Mouse (Mus musculus) MEL (cell line): Measurements from ENCODE around the gene Eef2. TPM values are rescaled to one million over a fixed set of nuclear protein-coding genes. Genes with fewer than 3 reads are reported as not detected.
"Not testable (repeated sequence)": the region's sequence is repeated elsewhere in the genome, so short reads cannot be mapped to it uniquely, and the experiment has no call there.

ENCODE experiments used
- DNase-seq: peaks from one replicate; pipeline ENCODE4 v3.0.0; 2011; ENCODE audit warnings: low read depth, low spot score
- H3K27ac ChIP-seq: 2 replicates; pipeline ENCODE4 v1.5.1; 2012; ENCODE audit warnings: low read depth, mild to moderate bottlenecking, control low read depth, low read length, moderate library complexity; ENCODE audit not compliant: control insufficient read depth
- H3K27me3 ChIP-seq, 2 experiments: fragments of 150-350 bp in 1 of 2; sonication (generic) in 1 of 2; 2 replicates each; pipeline ENCODE4 v1.6.1; 2012; ENCODE audit warnings: low read length in 2 of 2, mild to moderate bottlenecking in 2 of 2, improper control_type of control experiment in 1 of 2, moderate library complexity in 1 of 2; ENCODE audit not compliant: insufficient read depth in 2 of 2, control insufficient read depth in 1 of 2
- H3K36me3 ChIP-seq, 2 experiments: 2 replicates each; pipeline ENCODE4 v1.6.1; 2012 to 2014; ENCODE audit warnings: low read length in 2 of 2, improper control_type of control experiment in 1 of 2, inconsistent platforms in 1 of 2, mild to moderate bottlenecking in 1 of 2; ENCODE audit not compliant: insufficient read depth in 2 of 2, control insufficient read depth in 1 of 2
- H3K4me1 ChIP-seq, 2 experiments: fragments of 150-350 bp in 1 of 2; sonication (generic) in 1 of 2; 2 replicates each; pipeline ENCODE4 v1.6.1; 2012; ENCODE audit warnings: low read length in 2 of 2, improper control_type of control experiment in 1 of 2, mild to moderate bottlenecking in 1 of 2; ENCODE audit not compliant: insufficient read depth in 2 of 2, control insufficient read depth in 1 of 2
- H3K4me3 ChIP-seq, 2 experiments: fragments of 150-350 bp in 1 of 2; sonication (generic) in 1 of 2; 2 replicates each; pipeline ENCODE4 v1.5.1; 2012; ENCODE audit warnings: low read depth in 2 of 2, low read length in 2 of 2, mild to moderate bottlenecking in 2 of 2, moderate library complexity in 2 of 2, control low read depth in 1 of 2, improper control_type of control experiment in 1 of 2; ENCODE audit not compliant: control insufficient read depth in 1 of 2, insufficient read depth in 1 of 2
- H3K79me2 ChIP-seq: 2 replicates; pipeline ENCODE4 v1.6.1; 2012; ENCODE audit warnings: mild to moderate bottlenecking, low read length, moderate library complexity; ENCODE audit not compliant: control insufficient read depth, poor library complexity, insufficient read depth
- H3K9ac ChIP-seq: 2 replicates; pipeline ENCODE4 v1.6.1; 2012; ENCODE audit warnings: low read depth, mild to moderate bottlenecking, control low read depth, low read length, moderate library complexity; ENCODE audit not compliant: control insufficient read depth, poor library complexity, severe bottlenecking
- H3K9me3 ChIP-seq: fragments of 150-350 bp; sonication (generic); replicated peaks from 2 replicates; pipeline ENCODE4 v1.6.1; 2012; ENCODE audit warnings: mild to moderate bottlenecking, low read length, improper control_type of control experiment, moderate library complexity; ENCODE audit not compliant: insufficient read depth
- CHD1 ChIP-seq: IDR thresholded peaks from 2 replicates; pipeline ENCODE4 v1.6.1; 2012; ENCODE audit warnings: low read depth, mild to moderate bottlenecking, inconsistent platforms, low read length, improper control_type of control experiment
- CHD2 ChIP-seq: IDR thresholded peaks from 2 replicates; pipeline ENCODE4 v1.6.1; 2011; ENCODE audit warnings: low read length, improper control_type of control experiment
- CTCF ChIP-seq, 3 experiments: IDR thresholded peaks in 2 of 3; conservative IDR thresholded peaks in 1 of 3; 2 replicates each; pipeline ENCODE4 v1.5.1; 2011 to 2012; ENCODE audit warnings: low read length in 3 of 3, low read depth in 2 of 3, mild to moderate bottlenecking in 2 of 3, improper control_type of control experiment in 1 of 3, inconsistent platforms in 1 of 3, mixed read lengths in 1 of 3, moderate library complexity in 1 of 3; ENCODE audit not compliant: control insufficient read depth in 1 of 3, insufficient read depth in 1 of 3, poor library complexity in 1 of 3, severe bottlenecking in 1 of 3
- E2F4 ChIP-seq: IDR thresholded peaks from 2 replicates; pipeline ENCODE4 v1.6.1; 2011; ENCODE audit warnings: low read depth, low read length, improper control_type of control experiment, borderline replicate concordance
- ETS1 ChIP-seq: IDR thresholded peaks from 2 replicates; pipeline ENCODE4 v1.6.1; 2012; ENCODE audit warnings: low read depth, mild to moderate bottlenecking, inconsistent platforms, low read length, improper control_type of control experiment, moderate library complexity
- GATA1 ChIP-seq: IDR thresholded peaks from 2 replicates; pipeline ENCODE4 v1.6.1; 2011; ENCODE audit warnings: low read depth, low read length, improper control_type of control experiment
- JUND ChIP-seq: IDR thresholded peaks from 2 replicates; pipeline ENCODE4 v1.6.1; 2011; ENCODE audit warnings: low read depth, mild to moderate bottlenecking, improper control_type of control experiment, low read length
- KAT2A ChIP-seq: conservative IDR thresholded peaks from 2 replicates; pipeline ENCODE4 v1.6.1; 2012; ENCODE audit warnings: low read depth, low read length, improper control_type of control experiment, inconsistent platforms
- MAFK ChIP-seq: IDR thresholded peaks from 2 replicates; pipeline ENCODE4 v1.6.1; 2011; ENCODE audit warnings: low read depth, mild to moderate bottlenecking, low read length, improper control_type of control experiment, borderline replicate concordance
- MAX ChIP-seq: IDR thresholded peaks from 2 replicates; pipeline ENCODE4 v1.6.1; 2011; ENCODE audit warnings: low read length, improper control_type of control experiment
- MXI1 ChIP-seq: IDR thresholded peaks from 2 replicates; pipeline ENCODE4 v1.6.1; 2011; ENCODE audit warnings: mild to moderate bottlenecking, low read depth, low read length, improper control_type of control experiment
- MYB ChIP-seq: IDR thresholded peaks from 2 replicates; pipeline ENCODE4 v1.6.1; 2011; ENCODE audit warnings: mild to moderate bottlenecking, low read depth, low read length, improper control_type of control experiment
- MYC ChIP-seq: IDR thresholded peaks from 2 replicates; pipeline ENCODE4 v1.6.1; 2011; ENCODE audit warnings: low read depth, mild to moderate bottlenecking, low read length, improper control_type of control experiment, moderate library complexity
- NELFE ChIP-seq: IDR thresholded peaks from 2 replicates; pipeline ENCODE4 v1.6.1; 2011; ENCODE audit warnings: low read depth, low read length, improper control_type of control experiment
- POLR2AphosphoS5 ChIP-seq: IDR thresholded peaks from 2 replicates; pipeline ENCODE4 v1.6.1; 2012; ENCODE audit warnings: low read depth, borderline replicate concordance, mild to moderate bottlenecking, inconsistent platforms, low read length, moderate library complexity, mixed read lengths
- RAD21 ChIP-seq: IDR thresholded peaks from 2 replicates; pipeline ENCODE4 v1.6.1; 2011; ENCODE audit warnings: mild to moderate bottlenecking, low read depth, low read length, improper control_type of control experiment
- SMC3 ChIP-seq: IDR thresholded peaks from 2 replicates; pipeline ENCODE4 v1.6.1; 2011; ENCODE audit warnings: low read depth, low read length, improper control_type of control experiment
- TBP ChIP-seq: IDR thresholded peaks from 2 replicates; pipeline ENCODE4 v1.8.0; 2011; ENCODE audit warnings: low read depth, low read length, improper control_type of control experiment
- UBTF ChIP-seq: IDR thresholded peaks from 2 replicates; pipeline ENCODE4 v1.6.1; 2012; ENCODE audit warnings: low read depth, mild to moderate bottlenecking, inconsistent platforms, low read length, improper control_type of control experiment, moderate library complexity, borderline replicate concordance; ENCODE audit not compliant: insufficient read depth
- ZC3H11A ChIP-seq: IDR thresholded peaks from 2 replicates; pipeline ENCODE4 v1.6.1; 2012; ENCODE audit warnings: low read depth, mild to moderate bottlenecking, inconsistent platforms, low read length, improper control_type of control experiment
- ZNF384 ChIP-seq: IDR thresholded peaks from 2 replicates; pipeline ENCODE4 v1.6.1; 2012; ENCODE audit warnings: low read depth, mild to moderate bottlenecking, inconsistent platforms, low read length, improper control_type of control experiment
- polyA plus RNA-seq, 2 experiments: library from polyadenylated mRNA; stranded (reverse) in 1 of 2; unstranded in 1 of 2; fragments of >175 nt in 1 of 2; fragments of >200 nt in 1 of 2; gene quantifications; 2 replicates each; pipeline versions ENCODE4 v1.2.1 to v1.2.4; 2012; ENCODE audit warnings: low replicate concordance in 2 of 2, low read depth in 1 of 2; ENCODE audit not compliant: insufficient read length in 2 of 2, insufficient read depth in 1 of 2, missing spikeins in 1 of 2
- total RNA-seq: library from RNA; depleted of rRNA; stranded (reverse); fragments of 300-350 nt; gene quantifications from 2 replicates; pipeline ENCODE4 v1.2.3, GENCODE M21; 2012

The Eef2 gene
- total and polyA plus RNA-seq, 3 experiments: 2,863 to 4,586 (median 3,442) TPM

DNA sequence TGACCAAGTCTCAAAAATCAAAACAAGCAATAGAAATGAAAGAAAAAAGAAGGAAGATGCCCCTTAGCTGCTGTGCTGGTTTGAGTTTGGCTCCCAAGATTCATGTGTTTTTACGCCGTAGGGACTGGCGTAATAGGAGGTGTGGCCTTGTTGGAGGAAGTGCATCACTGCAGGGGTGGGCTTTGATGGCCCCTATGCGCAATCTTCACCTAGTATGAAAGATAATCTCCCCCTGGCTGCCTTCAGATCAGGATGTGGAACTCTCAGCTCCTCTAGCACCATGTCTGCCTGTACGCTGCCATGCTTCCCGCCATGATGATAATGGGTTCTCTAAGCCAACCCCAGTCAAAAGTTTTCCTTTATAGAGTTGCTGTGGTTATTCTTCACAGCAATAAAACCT is 39.8 kb downstream of the Eef2 start (continued):
- peak; percentile 72 for TF ChIP-seq NELFE
- no peak for TF ChIP-seq RAD21
- no peak for TF ChIP-seq CHD1
- peak; percentile 47; the same call in 1 of the 2 replicates for TF ChIP-seq GATA1
- 0 out of 2 replicates have a peak, but pooled peaks have one; percentile 19 for TF ChIP-seq ETS1
- no peak; the same call in 1 of the 2 replicates for TF ChIP-seq MXI1
- no peak for TF ChIP-seq POLR2AphosphoS5
- TF ChIP-seq TBP: peak; percentile 84
- TF ChIP-seq MYB: no peak
- no peak for TF ChIP-seq ZNF384
- TF ChIP-seq JUND: no peak
- no peak for TF ChIP-seq MAFK
- TF ChIP-seq SMC3: no peak
- no peak for TF ChIP-seq UBTF
- 0 out of 2 replicates have a peak, but pooled peaks have one; percentile 16 for TF ChIP-seq MYC

DNA sequence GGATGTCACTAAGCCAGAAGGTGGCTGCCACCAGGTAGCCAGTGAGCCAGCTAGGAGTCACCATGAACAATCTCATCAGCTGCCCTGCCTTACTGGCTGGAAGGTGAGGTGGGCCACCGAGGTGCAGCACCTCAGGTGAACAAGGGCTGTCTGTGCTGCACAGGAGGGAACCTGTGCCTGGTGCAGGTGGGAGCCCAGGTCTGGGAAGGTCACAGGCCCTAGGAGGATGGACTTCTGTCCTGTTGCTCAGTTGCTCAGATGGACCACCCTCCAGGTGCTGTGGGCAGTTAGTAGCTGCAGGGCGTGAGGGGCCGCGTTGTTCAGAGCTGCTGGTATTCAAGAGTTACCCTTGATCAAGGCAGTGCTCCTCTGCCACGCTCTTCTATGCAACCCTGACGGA is 40.4 kb downstream of the Eef2 start:
- Histone ChIP-seq H3K4me1 (peaks cover 4 to 13% of the 10 kb centered on the region in 2 experiments), H3K36me3 (peaks cover 0 to 2% of the 10 kb centered on the region in 2 experiments; a peak in 1 of 4 replicates), H3K9ac (peak overlapping the region; percentile 6; the same call in 1 of the 2 replicates), H3K79me2 (no peaks in the 10 kb centered on the region), H3K27ac (peak overlapping the region; percentile 48), H3K27me3 (no peaks in the 10 kb centered on the region), H3K4me3 (peak overlapping the region; percentile 13 to 44; a peak in 2 of 4 replicates), H3K9me3 (no peaks in the 10 kb centered on the region)
- no peak for TF ChIP-seq NELFE
- no peak for TF ChIP-seq MAX
- TF ChIP-seq CHD1: no peak
- no peak for TF ChIP-seq ZC3H11A
- no peak for TF ChIP-seq MYB
- no peak for TF ChIP-seq MYC
- TF ChIP-seq CHD2: no peak
- no peak for TF ChIP-seq KAT2A
- TF ChIP-seq GATA1: no peak
- no peak for TF ChIP-seq E2F4
- DNase-seq: no peak

DNA sequence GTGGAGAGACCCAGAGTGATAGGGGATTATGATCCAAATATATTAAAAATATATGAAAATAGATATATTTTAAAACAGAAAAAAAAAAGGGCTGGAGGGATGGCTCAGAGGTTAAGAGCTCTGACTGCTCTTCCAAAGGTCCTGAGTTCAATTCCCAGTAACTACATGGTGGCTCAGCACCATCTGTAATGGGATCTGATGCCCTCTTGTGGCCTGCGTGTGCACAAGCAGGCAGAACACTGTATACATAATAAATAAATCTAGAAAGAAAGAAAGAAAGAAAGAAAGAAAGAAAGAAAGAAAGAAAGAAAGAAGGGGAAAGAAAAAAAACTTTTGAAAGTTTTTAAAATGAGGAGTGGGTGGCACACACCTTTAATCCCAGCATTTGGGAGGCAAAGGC is 40.8 kb downstream of the Eef2 start:
- peaks cover 4 to 13% of the 10 kb centered on the region in 2 experiments for H3K4me1 ChIP-seq
- H3K9me3 ChIP-seq, H3K27ac ChIP-seq, H3K79me2 ChIP-seq, H3K9ac ChIP-seq, H3K36me3 ChIP-seq, H3K27me3 ChIP-seq, H3K4me3 ChIP-seq: not testable (repeated sequence)
- peak; percentile 62 for DNase-seq
- peak; percentile 35 for TF ChIP-seq RAD21
- peak; percentile 44 to 69 (median 60) for TF ChIP-seq CTCF (IDR thresholded peaks at IDR 0.05 in 2 of 3, conservative IDR thresholded peaks at IDR 0.05 in 1 of 3; ENCODE audit: control insufficient read depth in 1 of 3, insufficient read depth in 1 of 3, low read depth in 2 of 3, low read length in 3 of 3, poor library complexity in 1 of 3, severe bottlenecking in 1 of 3)
- 0 out of 2 replicates have a peak, but pooled peaks have one; percentile 24 for TF ChIP-seq TBP
- TF ChIP-seq SMC3: peak; percentile 60
- peak; percentile 24; the same call in 1 of the 2 replicates for TF ChIP-seq ZC3H11A
